Mouse (Mus musculus): ENCODE data around the gene Atp6v1f. TPM values are rescaled to one million over a fixed set of nuclear protein-coding genes. Genes with fewer than 3 reads are reported as not detected.

The Atp6v1f gene
- polyA plus RNA-seq, 1 experiment from 2014 or later, result 324 TPM

GRCm38 (mm10) chr6:29433038-29433803 is 34.3 kb upstream of the Atp6v1f start, which contains the start of gene Flnc:
Flnc (plus strand) TSS chr6:29433256.
- H3K4me3 ChIP-seq (replicated peaks; ENCODE audit: low read length), result peak within 1 kb of the TSS; percentile 47
- H3K36me3 ChIP-seq (ENCODE audit: control insufficient read depth, insufficient read depth), result no peaks in the 10 kb centered on the region
- H3K27me3 ChIP-seq (replicated peaks; ENCODE audit: control insufficient read depth, insufficient read depth, low read length), result peaks cover 18% of the 10 kb centered on the region
- under 1% methylated on average over 74 of the region's 77 CpGs for WGBS
- peak within 1 kb of the TSS; percentile 87 for H3K4me2 ChIP-seq (ENCODE audit: low read length)
- H3K27ac ChIP-seq (ENCODE audit: low read length), result no peak within 1 kb of the TSS
- peak within 1 kb of the TSS; percentile 50 for H3K9ac ChIP-seq (replicated peaks; ENCODE audit: low read depth, low read length)
- ATAC-seq, result peak; percentile 41; the same call in 1 of the 2 replicates
- H3K9me3 ChIP-seq (ENCODE audit: control insufficient read depth, low read length), result no peaks in the 10 kb centered on the region
- H3K4me1 ChIP-seq (replicated peaks; ENCODE audit: control insufficient read depth, insufficient read depth, low read length), result peaks cover 37% of the 10 kb centered on the region

- peak overlapping the region; percentile 87 for H3K4me2 ChIP-seq (ENCODE audit: low read length)
- peak overlapping the region; percentile 47 for H3K4me3 ChIP-seq (replicated peaks; ENCODE audit: low read length)
- peaks cover 37% of the 10 kb centered on the region for H3K4me1 ChIP-seq (replicated peaks; ENCODE audit: control insufficient read depth, insufficient read depth, low read length)
- H3K36me3 ChIP-seq (ENCODE audit: control insufficient read depth, insufficient read depth), result no peaks in the 10 kb centered on the region
- H3K27ac ChIP-seq (ENCODE audit: low read length), result no peak overlapping the region
- no peak overlapping the region for H3K9ac ChIP-seq (replicated peaks; ENCODE audit: low read depth, low read length)
- ATAC-seq, result no peak
- no peaks in the 10 kb centered on the region for H3K9me3 ChIP-seq (ENCODE audit: control insufficient read depth, low read length)
- H3K27me3 ChIP-seq (replicated peaks; ENCODE audit: control insufficient read depth, insufficient read depth, low read length), result peaks cover 18% of the 10 kb centered on the region
- 14% methylated on average over 27 of the region's 27 CpGs for WGBS
Measured at GRCm38 (mm10) chr6:29433804-29434795, 33.4 kb upstream of the Atp6v1f start.

- peaks cover 18% of the 10 kb centered on the region for H3K27me3 ChIP-seq (replicated peaks; ENCODE audit: control insufficient read depth, insufficient read depth, low read length)
- ATAC-seq, result no peak; the same call in 1 of the 2 replicates
- H3K4me1 ChIP-seq (replicated peaks; ENCODE audit: control insufficient read depth, insufficient read depth, low read length), result peaks cover 37% of the 10 kb centered on the region
- WGBS, result 6% methylated on average over 10 of the region's 13 CpGs
- H3K27ac ChIP-seq (ENCODE audit: low read length), result no peak overlapping the region
- H3K9me3 ChIP-seq (ENCODE audit: control insufficient read depth, low read length), result no peaks in the 10 kb centered on the region
- H3K36me3 ChIP-seq (ENCODE audit: control insufficient read depth, insufficient read depth), result no peaks in the 10 kb centered on the region
- no peak overlapping the region for H3K4me3 ChIP-seq (replicated peaks; ENCODE audit: low read length)
- no peak overlapping the region for H3K9ac ChIP-seq (replicated peaks; ENCODE audit: low read depth, low read length)
- H3K4me2 ChIP-seq (ENCODE audit: low read length), result peak overlapping the region; percentile 20; the same call in 1 of the 2 replicates
Measured at GRCm38 (mm10) chr6:29434911-29435691, 32.4 kb upstream of the Atp6v1f start.

GRCm38 (mm10) chr6:29435940-29436451 is 31.5 kb upstream of the Atp6v1f start:
- H3K4me3 ChIP-seq (replicated peaks; ENCODE audit: low read length), result no peak overlapping the region
- peaks cover 37% of the 10 kb centered on the region for H3K4me1 ChIP-seq (replicated peaks; ENCODE audit: control insufficient read depth, insufficient read depth, low read length)
- peaks cover 18% of the 10 kb centered on the region for H3K27me3 ChIP-seq (replicated peaks; ENCODE audit: control insufficient read depth, insufficient read depth, low read length)
- peak; percentile 27 for ATAC-seq
- no peak overlapping the region for H3K9ac ChIP-seq (replicated peaks; ENCODE audit: low read depth, low read length)
- 15% methylated on average over 6 of the region's 6 CpGs for WGBS
- no peaks in the 10 kb centered on the region for H3K36me3 ChIP-seq (ENCODE audit: control insufficient read depth, insufficient read depth)
- H3K4me2 ChIP-seq (ENCODE audit: low read length), result peak overlapping the region; percentile 24; the same call in 1 of the 2 replicates
- H3K9me3 ChIP-seq (ENCODE audit: control insufficient read depth, low read length), result no peaks in the 10 kb centered on the region
- no peak overlapping the region for H3K27ac ChIP-seq (ENCODE audit: low read length)

- Histone ChIP-seq H3K9ac (replicated peaks; ENCODE audit: low read depth, low read length) (no peak overlapping the region), H3K9me3 (ENCODE audit: control insufficient read depth, low read length) (no peaks in the 10 kb centered on the region), H3K27ac (ENCODE audit: low read length) (no peak overlapping the region), H3K4me2 (ENCODE audit: low read length) (no peak overlapping the region), H3K4me3 (replicated peaks; ENCODE audit: low read length) (no peak overlapping the region), H3K4me1 (replicated peaks; ENCODE audit: control insufficient read depth, insufficient read depth, low read length) (peaks cover 34% of the 10 kb centered on the region), H3K27me3 (replicated peaks; ENCODE audit: control insufficient read depth, insufficient read depth, low read length) (peaks cover 18% of the 10 kb centered on the region), H3K36me3 (ENCODE audit: control insufficient read depth, insufficient read depth) (no peaks in the 10 kb centered on the region)
- 0 out of 2 replicates have a peak, but pooled peaks have one; percentile 17 for ATAC-seq
- WGBS, result 4% methylated on average over 11 of the region's 11 CpGs
Measured at GRCm38 (mm10) chr6:29436461-29436934, 31.0 kb upstream of the Atp6v1f start.

- WGBS, result 80% methylated on average over 4 of the region's 4 CpGs
- Histone ChIP-seq H3K4me2 (ENCODE audit: low read length) (no peak overlapping the region), H3K9me3 (ENCODE audit: control insufficient read depth, low read length) (no peaks in the 10 kb centered on the region), H3K9ac (replicated peaks; ENCODE audit: low read depth, low read length) (no peak overlapping the region), H3K27ac (ENCODE audit: low read length) (no peak overlapping the region), H3K27me3 (replicated peaks; ENCODE audit: control insufficient read depth, insufficient read depth, low read length) (peaks cover 5% of the 10 kb centered on the region), H3K4me1 (replicated peaks; ENCODE audit: control insufficient read depth, insufficient read depth, low read length) (peaks cover 19% of the 10 kb centered on the region), H3K36me3 (ENCODE audit: control insufficient read depth, insufficient read depth) (no peaks in the 10 kb centered on the region), H3K4me3 (replicated peaks; ENCODE audit: low read length) (no peak overlapping the region)
- no peak for ATAC-seq
Measured at GRCm38 (mm10) chr6:29439251-29439650, 28.3 kb upstream of the Atp6v1f start.

- no peak overlapping the region for H3K9ac ChIP-seq (replicated peaks; ENCODE audit: low read depth, low read length)
- H3K4me2 ChIP-seq (ENCODE audit: low read length), result no peak overlapping the region
- no peaks in the 10 kb centered on the region for H3K36me3 ChIP-seq (ENCODE audit: control insufficient read depth, insufficient read depth)
- no peak overlapping the region for H3K27ac ChIP-seq (ENCODE audit: low read length)
- no peak for ATAC-seq
- H3K4me1 ChIP-seq (replicated peaks; ENCODE audit: control insufficient read depth, insufficient read depth, low read length), result peaks cover 19% of the 10 kb centered on the region
- WGBS, result 89% methylated on average over 6 of the region's 6 CpGs
- no peaks in the 10 kb centered on the region for H3K9me3 ChIP-seq (ENCODE audit: control insufficient read depth, low read length)
- no peak overlapping the region for H3K4me3 ChIP-seq (replicated peaks; ENCODE audit: low read length)
- no peaks in the 10 kb centered on the region; the same call in 1 of the 2 replicates for H3K27me3 ChIP-seq (replicated peaks; ENCODE audit: control insufficient read depth, insufficient read depth, low read length)
Measured at GRCm38 (mm10) chr6:29439789-29440188, 27.7 kb upstream of the Atp6v1f start.

GRCm38 (mm10) chr6:29444773-29445172 is 22.7 kb upstream of the Atp6v1f start:
- no peaks in the 10 kb centered on the region for H3K9me3 ChIP-seq (ENCODE audit: control insufficient read depth, low read length)
- 72% methylated on average over 11 of the region's 11 CpGs for WGBS

More at GRCm38 (mm10) chr6:29444773-29445172, 22.7 kb upstream of the Atp6v1f start:
- no peak overlapping the region for H3K4me2 ChIP-seq (ENCODE audit: low read length)
- no peaks in the 10 kb centered on the region for H3K4me1 ChIP-seq (replicated peaks; ENCODE audit: control insufficient read depth, insufficient read depth, low read length)
- H3K4me3 ChIP-seq (replicated peaks; ENCODE audit: low read length), result no peak overlapping the region
- no peak for ATAC-seq
- H3K27ac ChIP-seq (ENCODE audit: low read length), result no peak overlapping the region
- no peaks in the 10 kb centered on the region for H3K36me3 ChIP-seq (ENCODE audit: control insufficient read depth, insufficient read depth)
- no peak overlapping the region for H3K9ac ChIP-seq (replicated peaks; ENCODE audit: low read depth, low read length)
- H3K27me3 ChIP-seq (replicated peaks; ENCODE audit: control insufficient read depth, insufficient read depth, low read length), result no peaks in the 10 kb centered on the region

Measured in forebrain, embryonic 16.5 days (tissue).